Mouse (Mus musculus): ENCODE results near the gene Mb21d2.

Gene Mb21d2

GRCm38 (mm10) chr16:28928815-28929685 lies at the start of gene Mb21d2:
Mb21d2 (minus strand) TSS chr16:28929673.
- DNase-seq (ENCODE audit: low read depth, low spot score), result no peak

GRCm38 (mm10) chr16:28966236-28966635 lies 36.8 kb upstream of the Mb21d2 start:
- DNase-seq (ENCODE audit: low read depth, low spot score), result no peak

- no peak for DNase-seq (ENCODE audit: low read depth, low spot score)
Observed at GRCm38 (mm10) chr16:28964048-28964447, 34.6 kb upstream of the Mb21d2 start.

- DNase-seq (ENCODE audit: low read depth, low spot score), result no peak
Observed at GRCm38 (mm10) chr16:28962987-28963386, 33.5 kb upstream of the Mb21d2 start.

GRCm38 (mm10) chr16:28949810-28950209 lies 20.3 kb upstream of the Mb21d2 start:
- no peak for DNase-seq (ENCODE audit: low read depth, low spot score)

GRCm38 (mm10) chr16:28943254-28943653 lies 13.8 kb upstream of the Mb21d2 start:
- DNase-seq (ENCODE audit: low read depth, low spot score), result no peak

GRCm38 (mm10) chr16:28936181-28936792 lies 6.8 kb upstream of the Mb21d2 start:
- no peak for DNase-seq (ENCODE audit: low read depth, low spot score)

GRCm38 (mm10) chr16:28935701-28936100 lies 6.2 kb upstream of the Mb21d2 start:
- DNase-seq (ENCODE audit: low read depth, low spot score), result no peak

GRCm38 (mm10) chr16:28931213-28931612 lies 1.7 kb upstream of the Mb21d2 start:
- no peak for DNase-seq (ENCODE audit: low read depth, low spot score)

- DNase-seq (ENCODE audit: low read depth, low spot score), result no peak
Observed at GRCm38 (mm10) chr16:28930426-28930825, 953 bp upstream of the Mb21d2 start.

- DNase-seq (ENCODE audit: low read depth, low spot score), result no peak
Observed at GRCm38 (mm10) chr16:28929686-28930291, 316 bp upstream of the Mb21d2 start.

GRCm38 (mm10) chr16:28928466-28928814 lies 1.0 kb downstream of the Mb21d2 start:
- no peak for DNase-seq (ENCODE audit: low read depth, low spot score)

- DNase-seq (ENCODE audit: low read depth, low spot score), result no peak
Observed at GRCm38 (mm10) chr16:28927381-28927780, 2.1 kb downstream of the Mb21d2 start.

GRCm38 (mm10) chr16:28919320-28919885 lies 10.1 kb downstream of the Mb21d2 start:
- no peak for DNase-seq (ENCODE audit: low read depth, low spot score)

GRCm38 (mm10) chr16:28915362-28915761 lies 14.1 kb downstream of the Mb21d2 start:
- DNase-seq (ENCODE audit: low read depth, low spot score), result no peak

GRCm38 (mm10) chr16:28914709-28915108 lies 14.8 kb downstream of the Mb21d2 start:
- no peak for DNase-seq (ENCODE audit: low read depth, low spot score)

- DNase-seq (ENCODE audit: low read depth, low spot score), result no peak
Observed at GRCm38 (mm10) chr16:28911414-28912050, 17.9 kb downstream of the Mb21d2 start.

GRCm38 (mm10) chr16:28906370-28907275 lies 22.9 kb downstream of the Mb21d2 start:
- no peak for DNase-seq (ENCODE audit: low read depth, low spot score)

GRCm38 (mm10) chr16:28905567-28906289 lies 23.7 kb downstream of the Mb21d2 start:
- DNase-seq (ENCODE audit: low read depth, low spot score), result no peak
